Mouse (Mus musculus) intestine, postnatal 0 days (tissue): Measurements from ENCODE around the gene Terf2. TPM values are rescaled to one million over a fixed set of nuclear protein-coding genes. Genes with fewer than 3 reads are reported as not detected.

ENCODE experiments used
- ATAC-seq: fragments of 200-750 bp; cut with Nextera tagmentation; 2 replicates; pipeline ENCODE4 v1.8.0; 2017; ENCODE audit warnings: mild to moderate bottlenecking, moderate TSS enrichment, moderate library complexity
- H3K27ac ChIP-seq: fragments of 300-500 bp; sonication (generic); 2 replicates; pipeline ENCODE4 v1.5.1; 2014; ENCODE audit warnings: mild to moderate bottlenecking, low read depth, low read length, moderate library complexity
- H3K27me3 ChIP-seq: fragments of 300-500 bp; sonication (generic); replicated peaks from 2 replicates; pipeline ENCODE4 v1.6.1; 2014; ENCODE audit warnings: low read length, mixed read lengths; ENCODE audit not compliant: control insufficient read depth, insufficient read depth
- H3K36me3 ChIP-seq: fragments of 300-500 bp; sonication (generic); 2 replicates; pipeline ENCODE4 v1.6.1; 2014; ENCODE audit warnings: mild to moderate bottlenecking, moderate library complexity; ENCODE audit not compliant: control insufficient read depth, insufficient read depth
- H3K4me1 ChIP-seq: fragments of 300-500 bp; sonication (generic); replicated peaks from 2 replicates; pipeline ENCODE4 v1.6.1; 2014; ENCODE audit warnings: antibody characterized with exemption, low read length, mixed read lengths; ENCODE audit not compliant: control insufficient read depth, insufficient read depth
- H3K4me2 ChIP-seq: fragments of 300-500 bp; sonication (generic); replicated peaks from 2 replicates; pipeline ENCODE4 v1.6.1; 2014; ENCODE audit warnings: low read depth, mild to moderate bottlenecking, moderate library complexity
- H3K4me3 ChIP-seq: fragments of 300-500 bp; sonication (generic); 2 replicates; pipeline ENCODE4 v1.5.1; 2014; ENCODE audit warnings: low read depth, low read length
- H3K9ac ChIP-seq: fragments of 300-500 bp; sonication (generic); 2 replicates; pipeline ENCODE4 v1.6.1; 2014; ENCODE audit warnings: mild to moderate bottlenecking, low read depth, low read length
- H3K9me3 ChIP-seq: fragments of 300-500 bp; sonication (generic); 2 replicates; pipeline ENCODE4 v1.6.1; 2016; ENCODE audit warnings: mixed run types; ENCODE audit not compliant: control insufficient read depth
- CTCF ChIP-seq: sonication (generic); IDR thresholded peaks from 2 replicates; pipeline ENCODE4 v1.5.1; 2016; ENCODE audit warnings: low read depth, mild to moderate bottlenecking, control low read depth, antibody characterized with exemption, moderate library complexity
- WGBS: fragments of 180-500 bp; shearing (Covaris S2); extraction: QIAGEN DNeasy Blood & Tissue Kit; methylation state at CpG from one replicate; pipeline ENCODE4 v1.1.7; 2014; 5-methylcytosine and 5-hydroxymethylcytosine counted together
- polyA plus RNA-seq: library from polyadenylated mRNA; unstranded; fragments of >200 nt; fragmentation: Nextera tagmentation; extraction: Ambion mirVana; gene quantifications from 2 replicates; pipeline ENCODE4 v1.2.1, GENCODE M21; 2015

Gene Terf2
- polyA plus RNA-seq, 1 experiment from 2014 or later: 11.2 TPM

GRCm38 (mm10) chr8:107116023-107116422 lies 19.7 kb upstream of the Terf2 start:
- H3K27ac ChIP-seq: 0 out of 2 replicates have a peak overlapping the region, but pooled peaks have one; percentile 9
- H3K4me1 ChIP-seq: peaks cover 10% of the 10 kb centered on the region

GRCm38 (mm10) chr8:107115008-107115320 lies 18.6 kb upstream of the Terf2 start:
- no peak for TF ChIP-seq CTCF
- H3K36me3 ChIP-seq: no peaks in the 10 kb centered on the region
- H3K4me3 ChIP-seq: no peak overlapping the region
- H3K9ac ChIP-seq: peak overlapping the region; percentile 13; the same call in 1 of the 2 replicates
- H3K9me3 ChIP-seq: no peaks in the 10 kb centered on the region
- no peaks in the 10 kb centered on the region for H3K27me3 ChIP-seq
- no peak for ATAC-seq
- H3K27ac ChIP-seq: 0 out of 2 replicates have a peak overlapping the region, but pooled peaks have one; percentile 16
- peak overlapping the region; percentile 52 for H3K4me2 ChIP-seq
- 32% methylated on average over 10 of the region's 10 CpGs for WGBS
- H3K4me1 ChIP-seq: peaks cover 10% of the 10 kb centered on the region

More at GRCm38 (mm10) chr8:107116023-107116422, 19.7 kb upstream of the Terf2 start:
- Histone ChIP-seq H3K27me3 (no peaks in the 10 kb centered on the region), H3K4me2 (no peak overlapping the region), H3K9ac (no peak overlapping the region), H3K9me3 (no peaks in the 10 kb centered on the region), H3K36me3 (no peaks in the 10 kb centered on the region), H3K4me3 (no peak overlapping the region)
- WGBS: 9% methylated on average over 11 of the region's 11 CpGs
- peak; percentile 84 for TF ChIP-seq CTCF
- ATAC-seq: no peak

- Histone ChIP-seq H3K9me3 (no peaks in the 10 kb centered on the region), H3K9ac (peak overlapping the region; percentile 13; the same call in 1 of the 2 replicates), H3K4me3 (no peak overlapping the region), H3K27ac (peak overlapping the region; percentile 16; the same call in 1 of the 2 replicates), H3K36me3 (no peaks in the 10 kb centered on the region), H3K4me1 (peaks cover 10% of the 10 kb centered on the region), H3K27me3 (no peaks in the 10 kb centered on the region), H3K4me2 (peak overlapping the region; percentile 52)
- TF ChIP-seq CTCF: no peak
- 29% methylated on average over 19 of the region's 19 CpGs for WGBS
- ATAC-seq: no peak
Observed at GRCm38 (mm10) chr8:107114150-107115007, 18.0 kb upstream of the Terf2 start.

- Histone ChIP-seq H3K4me2 (no peak overlapping the region), H3K27me3 (no peaks in the 10 kb centered on the region), H3K4me1 (peaks cover 5% of the 10 kb centered on the region; the same call in 1 of the 2 replicates), H3K4me3 (no peak overlapping the region), H3K36me3 (no peaks in the 10 kb centered on the region), H3K9me3 (no peaks in the 10 kb centered on the region), H3K9ac (no peak overlapping the region), H3K27ac (no peak overlapping the region)
- ATAC-seq: no peak
- no peak for TF ChIP-seq CTCF
- WGBS: 65% methylated on average over 4 of the region's 4 CpGs
Observed at GRCm38 (mm10) chr8:107113209-107113608, 16.9 kb upstream of the Terf2 start.

GRCm38 (mm10) chr8:107111340-107112105 lies 15.2 kb upstream of the Terf2 start:
- no peak for TF ChIP-seq CTCF
- 89% methylated on average over 10 of the region's 11 CpGs for WGBS
- Histone ChIP-seq H3K36me3 (no peaks in the 10 kb centered on the region), H3K4me1 (no peaks in the 10 kb centered on the region), H3K9me3 (no peaks in the 10 kb centered on the region), H3K9ac (no peak overlapping the region), H3K4me2 (no peak overlapping the region), H3K27me3 (no peaks in the 10 kb centered on the region), H3K4me3 (no peak overlapping the region), H3K27ac (no peak overlapping the region)
- no peak for ATAC-seq

- Histone ChIP-seq H3K9ac (no peak overlapping the region), H3K4me1 (no peaks in the 10 kb centered on the region), H3K36me3 (no peaks in the 10 kb centered on the region), H3K27ac (no peak overlapping the region), H3K9me3 (no peaks in the 10 kb centered on the region), H3K4me3 (no peak overlapping the region), H3K27me3 (no peaks in the 10 kb centered on the region), H3K4me2 (no peak overlapping the region)
- TF ChIP-seq CTCF: no peak
- ATAC-seq: no peak
- WGBS: 77% methylated on average over 9 of the region's 9 CpGs
Observed at GRCm38 (mm10) chr8:107110629-107111330, 14.4 kb upstream of the Terf2 start.
